Comparison of ENCODE assay signal across 12 mouse cellular contexts in the genomic region with DNA sequence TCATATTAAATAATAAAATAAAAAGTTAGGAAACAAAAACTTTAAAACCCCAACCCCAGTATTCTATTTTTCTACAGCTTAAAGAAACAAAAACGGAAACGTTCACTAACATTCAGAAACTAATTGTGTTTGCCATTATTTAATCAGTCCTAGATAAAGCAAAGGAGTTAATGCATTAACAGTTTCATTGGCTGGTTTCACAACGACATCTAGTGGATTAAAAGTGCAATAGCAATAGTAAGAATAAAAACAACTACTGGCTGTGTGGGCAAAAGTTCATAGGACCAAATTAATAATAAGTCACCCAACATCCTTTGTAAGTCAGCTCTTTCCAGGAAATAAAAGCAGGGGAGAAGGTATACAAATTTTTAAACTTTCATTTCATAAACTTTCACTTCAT. TPM values are rescaled to one million over a fixed set of nuclear protein-coding genes. Genes with fewer than 3 reads are reported as not detected.
DNase-seq lines count a peak whose midpoint lies in the region; ATAC-seq and TF ChIP-seq lines count a peak whose summit lies in the region.
"Had no signal": no experiment of that assay in that cellular context is flagged by ENCODE, and none has a peak within 500 bp of the region (broad histone marks: within the 10 kb centered on the region; RNA-seq: fewer than 3 reads in every experiment).

No protein-coding gene starts in this region.

- H3K9me3 ChIP-seq in forebrain, embryonic 14.5 days (replicated peaks; ENCODE audit: control insufficient read depth, low read length) = no peaks in the 10 kb centered on the region
- no peaks in the 10 kb centered on the region for H3K9me3 ChIP-seq in forebrain, embryonic 11.5 days (ENCODE audit: control insufficient read depth, low read length)
- H3K9me3 ChIP-seq in lung, embryonic 14.5 days (ENCODE audit: low read depth, low read length) = no peaks in the 10 kb centered on the region

- no peak for ATAC-seq in forebrain, embryonic 14.5 days
- ATAC-seq in forebrain, embryonic 11.5 days (replicated peaks; ENCODE audit: low FRiP score) = no peak
- no peak for ATAC-seq in lung, embryonic 14.5 days (ENCODE audit: insufficient read depth)
- ATAC-seq: hindbrain, embryonic 16.5 days had no signal

- peak; percentile 49 for DNase-seq in forebrain, embryonic 14.5 days (ENCODE audit: low spot score)
- DNase-seq in forebrain, embryonic 11.5 days (ENCODE audit: low spot score) = no peak
- DNase-seq in lung, embryonic 14.5 days = peak; percentile 37
- no peak for DNase-seq in lung, postnatal 14 days
- peak; percentile 16 for DNase-seq in R1 (ENCODE audit: low read depth, low spot score)
- DNase-seq in mesoderm, embryonic 11.5 days (ENCODE audit: low read depth, low spot score) = peak; percentile 9
- no peak for DNase-seq in right cerebral cortex, postnatal 4 days
- no peak for DNase-seq in T-cell, adult 2 months (ENCODE audit: low spot score)
- DNase-seq: cerebellum, adult 9-11 months; gastrocnemius, postnatal 25 days; left cerebral cortex, postnatal 4 days had no signal

- H3K36me3 ChIP-seq in forebrain, embryonic 14.5 days (ENCODE audit: control insufficient read depth, insufficient read depth, low read length) = no peaks in the 10 kb centered on the region
- no peaks in the 10 kb centered on the region for H3K36me3 ChIP-seq in forebrain, embryonic 11.5 days (ENCODE audit: control insufficient read depth, insufficient read depth, low read length)
- H3K36me3 ChIP-seq in lung, embryonic 14.5 days (ENCODE audit: insufficient read depth) = no peaks in the 10 kb centered on the region

- H3K9ac ChIP-seq in forebrain, embryonic 14.5 days (ENCODE audit: low read length) = no peak overlapping the region
- no peak overlapping the region for H3K9ac ChIP-seq in forebrain, embryonic 11.5 days (ENCODE audit: low read length)
- H3K9ac ChIP-seq in lung, embryonic 14.5 days = no peak overlapping the region

- TF ChIP-seq CTCF in lung, embryonic 14.5 days (IDR thresholded peaks at IDR 0.05; ENCODE audit: low read depth) = peak; percentile 61

- no peak overlapping the region for H3K4me2 ChIP-seq in forebrain, embryonic 14.5 days (ENCODE audit: low read length)
- no peak overlapping the region for H3K4me2 ChIP-seq in forebrain, embryonic 11.5 days (ENCODE audit: low read depth, low read length, severe bottlenecking)
- H3K4me2 ChIP-seq in lung, embryonic 14.5 days = no peak overlapping the region

- no peaks in the 10 kb centered on the region for H3K4me1 ChIP-seq in forebrain, embryonic 14.5 days (ENCODE audit: control insufficient read depth, insufficient read depth, low read length)
- no peaks in the 10 kb centered on the region for H3K4me1 ChIP-seq in forebrain, embryonic 11.5 days (replicated peaks; ENCODE audit: control insufficient read depth, insufficient read depth, low read length)
- H3K4me1 ChIP-seq in lung, embryonic 14.5 days (ENCODE audit: insufficient read depth) = no peaks in the 10 kb centered on the region

- no peak overlapping the region for H3K27ac ChIP-seq in forebrain, embryonic 14.5 days (ENCODE audit: low read depth, low read length)
- H3K27ac ChIP-seq in forebrain, embryonic 11.5 days (ENCODE audit: low read depth, low read length) = no peak overlapping the region
- H3K27ac ChIP-seq in lung, embryonic 14.5 days (ENCODE audit: low read depth) = no peak overlapping the region

- WGBS in forebrain, embryonic 14.5 days = 33% methylated on average over 3 of the region's 3 CpGs
- 45% methylated on average over 3 of the region's 3 CpGs for WGBS in forebrain, embryonic 11.5 days
- 46% methylated on average over 3 of the region's 3 CpGs for WGBS in lung, embryonic 14.5 days

- H3K27me3 ChIP-seq in forebrain, embryonic 14.5 days (replicated peaks; ENCODE audit: control insufficient read depth, insufficient read depth, low read length) = no peaks in the 10 kb centered on the region
- no peaks in the 10 kb centered on the region for H3K27me3 ChIP-seq in forebrain, embryonic 11.5 days (ENCODE audit: control insufficient read depth, insufficient read depth, low read length)
- no peaks in the 10 kb centered on the region for H3K27me3 ChIP-seq in lung, embryonic 14.5 days (ENCODE audit: insufficient read depth, low read length)

- H3K4me3 ChIP-seq in forebrain, embryonic 14.5 days (ENCODE audit: low read depth, low read length) = no peak overlapping the region
- no peak overlapping the region for H3K4me3 ChIP-seq in forebrain, embryonic 11.5 days (ENCODE audit: low read depth, low read length)
- no peak overlapping the region for H3K4me3 ChIP-seq in lung, embryonic 14.5 days (ENCODE audit: low read depth, low read length)

RNA-seq across cellular contexts. Expression of a gene that starts 18.8 kb away (rescaled TPM):
- 5.3 and 7.1 TPM in 2 replicates for polyA plus RNA-seq in forebrain, embryonic 14.5 days (2014; fragmentation: Nextera tagmentation; extraction: Ambion mirVana)
- 9.0 and 10.0 TPM in 2 replicates for polyA plus RNA-seq in forebrain, embryonic 11.5 days (2014; fragmentation: Nextera tagmentation; extraction: Ambion mirVana)
- 7.9 and 8.8 TPM in 2 replicates for polyA plus RNA-seq in lung, embryonic 14.5 days (2014; fragmentation: Nextera tagmentation; extraction: Ambion mirVana)

RNA-seq across cellular contexts. Expression of a gene that starts 37.7 kb away (rescaled TPM):
- 1.9 and 4.5 TPM in 2 replicates for polyA plus RNA-seq in forebrain, embryonic 14.5 days (2014; fragmentation: Nextera tagmentation; extraction: Ambion mirVana)
- 0.07 and 0.09 TPM in 2 replicates for polyA plus RNA-seq in forebrain, embryonic 11.5 days (2014; fragmentation: Nextera tagmentation; extraction: Ambion mirVana)
- polyA plus RNA-seq in lung, embryonic 14.5 days (2014; fragmentation: Nextera tagmentation; extraction: Ambion mirVana) = 0.07 TPM in 1 of 2 replicates, not detected in the other

Comparison
In these comparisons a context has a peak if more than half of its experiments do, and no peak if none do; other contexts are left out.
1. DNase-seq: peak in forebrain, embryonic 14.5 days (single experiment), lung, embryonic 14.5 days (single experiment), R1 (single experiment) and mesoderm, embryonic 11.5 days (single experiment); none in forebrain, embryonic 11.5 days (single experiment), lung, postnatal 14 days (single experiment), right cerebral cortex, postnatal 4 days (single experiment) and T-cell, adult 2 months (single experiment).